Mouse (Mus musculus) spleen, postnatal 36 days (tissue): ENCODE measurements around the gene Gzmm.

Experiments
- DNase-seq, 2 experiments: peaks; one replicate each; pipeline ENCODE4 v3.0.0; 2022; ENCODE audit warnings: low spot score in 2 of 2, mixed read lengths in 1 of 2

The Gzmm gene

GRCm38 (mm10) chr10:79680606-79681495, 8.0 kb upstream of the Gzmm start:
- DNase-seq: no peak

DNA sequence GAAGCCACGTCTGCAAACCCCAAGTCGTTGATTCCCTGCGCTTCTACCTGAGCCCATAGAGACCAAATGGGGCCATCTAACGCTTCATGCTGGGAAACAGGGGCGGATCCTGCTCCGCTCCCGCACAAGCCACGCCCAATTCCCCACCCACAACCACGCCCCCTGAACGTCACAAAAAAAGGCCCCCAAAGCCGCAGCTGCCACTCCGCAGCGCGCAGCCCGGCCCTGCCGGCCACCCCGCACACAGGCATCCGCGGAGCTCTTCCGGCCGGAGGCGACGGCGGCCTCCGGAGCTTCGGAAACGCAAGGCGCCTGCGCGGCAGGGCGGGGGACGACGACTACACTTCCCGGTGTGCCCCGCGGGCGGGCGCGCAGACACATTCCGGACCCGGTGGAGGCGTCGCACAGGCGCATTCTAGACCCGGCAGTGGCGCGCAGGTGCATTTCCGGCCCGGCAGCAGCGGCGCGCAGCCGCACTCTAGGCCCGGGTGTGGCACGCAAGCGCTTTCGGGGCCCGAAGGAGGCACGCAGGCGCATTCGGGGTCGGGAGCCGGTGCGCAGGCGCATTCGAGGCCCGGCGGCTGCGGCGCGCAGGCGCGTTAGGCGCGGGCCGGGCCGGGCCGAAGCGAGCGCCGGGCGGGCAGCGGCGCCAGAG, 7.1 kb upstream of the Gzmm start, which contains the start of gene Cdc34:
Gene Cdc34 (plus strand): TSS at position 605 of the 655 bp plus-strand sequence.
- DNase-seq: peak; percentile 99 to 100

DNA sequence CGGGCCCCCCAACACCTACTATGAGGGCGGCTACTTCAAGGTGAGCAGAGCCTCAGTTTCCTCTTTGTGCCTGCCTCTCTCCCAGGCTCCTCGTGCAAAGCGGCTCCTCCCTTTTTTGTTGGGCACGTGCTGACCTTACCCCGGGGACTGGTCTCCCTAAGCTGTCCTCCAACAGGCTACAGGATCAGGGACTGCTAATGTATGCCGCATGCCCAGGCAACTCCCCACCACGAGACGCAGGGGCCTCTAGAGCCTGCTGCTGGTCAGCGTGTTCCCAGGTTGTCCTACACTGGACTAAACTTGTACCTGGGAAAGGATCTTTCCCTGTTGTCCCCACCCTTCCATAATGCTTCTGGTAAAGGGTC, 6.3 kb upstream of the Gzmm start:
- peak in 1 of 2 experiments; percentile 26 for DNase-seq

- peak in 1 of 2 experiments; percentile 34 for DNase-seq
Observed at GRCm38 (mm10) chr10:79682916-79683582, 5.8 kb upstream of the Gzmm start.

DNA sequence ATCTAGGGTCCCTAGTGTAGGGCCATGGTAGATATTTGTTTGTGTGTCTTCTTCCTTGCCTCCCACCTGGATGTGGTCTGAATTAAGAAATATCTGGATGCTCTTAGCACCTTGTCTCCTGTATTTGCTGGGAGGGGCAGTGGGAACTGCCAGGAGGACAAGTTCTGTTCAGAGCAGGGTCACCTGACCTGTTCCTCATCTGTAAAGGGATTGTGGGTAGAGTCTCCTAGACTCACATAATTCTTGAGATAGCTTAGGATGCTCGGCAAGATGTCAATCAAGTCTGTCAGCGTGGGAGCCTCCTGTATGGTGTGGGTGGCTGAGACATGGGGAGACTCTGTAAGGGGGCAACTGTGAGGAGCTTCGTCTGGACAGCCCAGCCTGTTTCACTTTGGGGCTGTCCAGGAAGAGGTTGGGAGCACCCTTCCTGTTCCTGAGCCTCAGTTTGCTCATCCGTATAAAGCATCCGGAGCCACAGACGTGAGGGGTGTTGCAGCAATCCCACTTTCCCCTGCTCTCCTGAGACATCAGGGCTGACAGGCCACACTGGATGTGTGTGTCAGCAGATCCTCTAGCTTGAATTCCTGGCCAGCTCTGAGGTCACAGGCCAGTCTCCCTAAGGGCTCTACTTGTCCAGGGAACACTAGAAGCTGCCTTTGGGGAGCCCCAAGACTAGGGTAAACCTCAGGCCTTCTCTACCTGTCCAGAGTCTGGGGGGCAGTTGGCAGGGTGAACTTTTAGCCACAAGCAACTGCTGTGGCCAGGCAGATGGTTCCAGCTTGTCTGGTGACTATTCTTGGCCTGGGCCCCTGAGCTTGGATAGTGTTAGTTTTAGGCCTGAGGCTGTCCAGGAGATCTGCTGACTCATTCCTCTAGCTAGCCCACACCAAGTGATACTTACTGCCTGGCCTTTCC, 4.8 kb upstream of the Gzmm start:
- DNase-seq: no peak

DNA sequence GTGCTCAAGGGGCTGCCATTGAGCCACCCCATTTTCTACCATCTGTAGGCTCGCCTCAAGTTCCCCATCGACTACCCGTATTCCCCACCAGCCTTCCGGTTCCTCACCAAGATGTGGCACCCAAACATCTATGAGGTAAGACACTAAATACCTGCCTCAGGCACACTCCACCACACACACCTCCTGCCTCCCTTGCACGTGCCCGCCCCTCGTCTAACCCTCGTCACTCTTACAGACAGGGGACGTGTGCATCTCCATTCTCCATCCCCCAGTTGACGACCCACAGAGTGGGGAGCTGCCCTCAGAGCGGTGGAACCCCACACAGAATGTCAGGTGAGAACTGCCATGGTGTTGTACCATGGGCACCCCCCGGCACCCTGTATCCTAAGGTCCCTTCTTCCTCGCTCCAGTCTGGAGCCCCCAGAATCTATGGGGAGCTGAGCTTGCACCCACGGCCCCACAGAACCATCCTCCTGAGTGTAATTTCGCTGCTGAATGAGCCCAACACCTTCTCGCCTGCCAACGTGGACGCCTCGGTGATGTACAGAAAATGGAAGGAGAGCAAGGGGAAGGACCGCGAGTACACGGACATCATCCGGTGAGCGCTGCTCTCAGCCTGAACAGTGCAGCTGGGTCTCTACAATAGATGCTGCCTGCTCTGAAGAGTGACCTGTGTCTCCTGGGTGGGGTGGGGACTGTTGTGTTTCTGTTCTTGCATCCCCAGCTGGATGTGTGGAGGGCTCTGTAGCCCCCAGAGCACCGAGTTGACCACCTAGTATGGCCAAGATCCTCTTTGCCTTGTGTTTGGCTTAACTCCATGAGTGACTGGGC, 3.8 kb upstream of the Gzmm start:
- no peak for DNase-seq

- no peak for DNase-seq
Observed at GRCm38 (mm10) chr10:79686219-79686618, 2.6 kb upstream of the Gzmm start.

- no peak for DNase-seq
Observed at GRCm38 (mm10) chr10:79686691-79687090, 2.1 kb upstream of the Gzmm start.

DNA sequence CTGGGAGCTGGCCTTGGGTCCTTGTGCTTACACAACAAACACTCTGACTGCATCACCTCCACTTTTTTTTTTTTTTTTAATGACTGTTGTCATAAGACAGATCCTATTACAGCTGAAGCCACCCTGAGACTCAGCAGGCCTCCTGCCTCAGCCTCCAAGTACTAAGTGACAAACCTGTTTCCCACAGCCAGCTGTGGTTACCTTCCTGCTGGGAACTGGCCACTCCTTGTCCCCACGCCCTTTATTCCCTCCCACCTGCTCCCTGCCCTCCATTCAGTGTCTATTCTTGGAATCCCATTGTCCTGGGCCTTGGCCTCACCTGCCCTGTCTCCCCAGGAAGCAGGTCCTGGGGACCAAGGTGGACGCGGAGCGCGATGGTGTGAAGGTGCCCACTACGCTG, 1.3 kb upstream of the Gzmm start:
- no peak for DNase-seq

DNA sequence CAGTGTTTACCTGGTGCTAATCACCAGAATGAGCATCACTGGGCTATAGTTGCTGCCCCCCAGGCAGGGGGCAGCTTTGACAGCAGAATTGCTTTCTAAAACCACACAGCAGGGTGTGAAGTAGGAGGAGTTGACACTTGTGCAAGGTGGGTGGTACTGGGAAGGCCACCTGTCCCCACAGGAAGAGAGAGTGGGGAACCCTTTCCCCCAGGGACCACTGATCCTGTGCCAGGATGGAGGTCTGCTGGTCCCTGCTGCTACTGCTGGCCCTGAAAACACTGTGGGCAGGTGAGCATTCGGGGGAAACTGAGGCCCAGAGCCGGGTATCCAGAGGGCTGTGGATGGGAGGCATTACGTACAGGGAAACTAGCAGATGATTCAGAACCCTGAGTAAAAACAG, 358 bp downstream of the Gzmm start:
- DNase-seq: no peak

DNA sequence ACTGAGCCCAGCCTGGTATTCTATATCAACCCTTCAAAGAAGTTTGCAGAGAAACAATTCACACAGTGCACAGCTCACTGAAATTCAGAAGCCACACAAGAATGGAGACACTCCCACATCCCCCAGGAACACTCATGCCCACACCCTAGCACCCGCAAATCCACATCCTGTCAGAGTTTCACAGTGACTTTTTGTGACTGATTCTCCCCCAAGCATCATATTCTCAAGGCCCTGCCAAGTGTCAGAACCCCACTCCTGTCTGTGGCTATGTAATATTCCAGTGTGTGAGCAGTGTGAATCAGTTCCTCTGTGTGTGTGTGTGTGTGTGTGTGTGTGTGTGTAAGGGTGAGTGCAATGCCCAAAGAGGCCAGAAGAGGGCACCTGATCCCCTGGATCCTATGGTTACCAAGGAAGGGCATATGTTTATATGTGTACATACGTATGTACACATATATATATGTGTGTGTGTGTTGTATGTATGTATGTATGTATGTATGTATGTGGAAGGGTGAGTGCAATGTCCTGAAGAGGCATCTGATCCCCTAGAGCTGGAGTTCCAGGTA, 3.2 kb downstream of the Gzmm start:
- no peak for DNase-seq

DNA sequence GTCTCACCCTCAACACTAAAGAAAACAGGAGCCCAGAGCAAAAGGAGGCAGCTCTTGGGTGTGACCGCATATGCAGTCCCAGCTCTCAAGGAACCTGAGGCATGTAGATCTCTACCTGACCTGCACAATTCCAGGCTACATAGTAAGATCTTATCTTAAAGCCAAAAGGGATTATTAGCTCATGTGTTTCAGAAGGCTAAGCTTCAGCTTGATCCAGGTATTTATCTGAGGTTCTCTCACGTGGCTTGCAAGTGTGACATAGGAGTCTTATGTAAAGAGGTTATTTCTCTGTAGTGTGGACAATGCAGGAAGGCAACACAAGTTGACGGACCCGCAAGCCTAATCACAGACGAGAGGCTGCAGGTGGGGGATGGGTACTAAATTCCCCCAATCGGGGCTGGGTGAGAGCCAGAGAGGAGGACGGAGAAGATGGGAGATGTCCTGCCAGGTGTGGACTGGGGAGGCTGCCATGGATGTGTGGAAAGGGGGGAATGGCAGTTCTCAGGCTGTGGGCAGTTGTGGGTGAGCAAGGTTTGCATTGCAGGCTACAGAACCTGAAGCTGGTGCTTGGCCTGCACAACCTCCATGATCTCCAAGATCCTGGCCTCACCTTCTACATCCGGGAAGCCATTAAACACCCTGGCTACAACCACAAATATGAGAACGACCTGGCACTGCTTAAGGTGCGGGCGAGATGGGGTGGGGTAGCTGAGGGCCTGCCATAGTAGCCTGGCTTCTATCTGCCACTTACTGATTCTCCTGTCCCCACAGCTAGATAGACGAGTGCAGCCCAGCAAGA, 5.0 kb downstream of the Gzmm start:
- DNase-seq: no peak

DNA sequence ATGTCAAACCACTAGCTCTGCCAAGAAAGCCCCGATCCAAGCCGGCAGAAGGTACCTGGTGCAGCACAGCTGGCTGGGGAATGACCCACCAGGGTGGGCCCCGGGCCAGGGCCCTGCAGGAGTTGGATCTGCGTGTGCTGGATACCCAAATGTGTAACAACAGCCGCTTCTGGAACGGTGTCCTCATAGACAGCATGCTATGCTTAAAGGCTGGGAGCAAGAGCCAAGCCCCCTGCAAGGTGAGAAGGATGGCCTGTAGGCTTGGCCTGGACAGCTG, 5.5 kb downstream of the Gzmm start:
- DNase-seq: no peak

DNA sequence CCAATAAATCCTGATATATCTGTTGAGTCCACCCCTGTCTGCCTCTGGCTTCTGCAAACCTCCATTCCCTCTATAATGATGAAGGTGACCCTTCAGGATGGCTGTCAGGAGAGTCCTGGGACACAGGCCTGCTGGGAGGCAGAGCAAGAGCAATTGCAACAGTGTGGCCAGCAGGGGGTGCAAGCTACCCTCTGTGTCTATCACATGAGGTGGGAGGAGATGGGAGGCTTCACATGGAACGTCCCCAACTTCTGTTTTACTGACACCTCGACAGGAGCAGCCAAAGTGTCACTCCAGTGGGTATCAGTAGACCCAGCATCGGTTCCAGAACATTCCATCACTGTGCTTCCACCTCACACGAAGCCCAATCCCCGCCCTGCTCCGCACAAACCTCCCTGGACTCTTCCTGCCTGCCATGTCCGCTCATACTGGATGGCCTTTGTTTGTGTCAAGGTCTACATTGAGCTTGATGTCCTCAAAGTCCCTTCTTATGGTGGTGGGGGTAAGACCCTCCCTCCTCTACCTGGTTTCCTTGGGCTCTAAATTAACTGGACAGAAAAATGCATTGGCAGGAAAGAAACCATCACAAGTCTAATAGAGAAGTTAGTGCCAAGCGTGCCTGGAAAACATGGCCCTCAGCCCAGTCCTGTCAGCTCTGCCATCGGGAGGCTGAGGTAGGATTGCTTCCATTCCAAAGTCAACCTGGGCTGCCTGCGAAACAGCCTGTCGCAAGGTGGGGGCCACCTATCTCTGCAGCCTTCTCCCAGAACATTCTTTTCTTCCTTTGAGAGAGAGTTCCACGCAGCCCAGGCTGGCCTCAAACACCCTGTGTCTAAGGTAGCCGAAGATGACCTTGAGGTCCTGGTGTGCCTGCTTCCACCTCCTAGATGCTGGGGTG, 6.7 kb downstream of the Gzmm start:
- peak; percentile 66 to 72 for DNase-seq

DNA sequence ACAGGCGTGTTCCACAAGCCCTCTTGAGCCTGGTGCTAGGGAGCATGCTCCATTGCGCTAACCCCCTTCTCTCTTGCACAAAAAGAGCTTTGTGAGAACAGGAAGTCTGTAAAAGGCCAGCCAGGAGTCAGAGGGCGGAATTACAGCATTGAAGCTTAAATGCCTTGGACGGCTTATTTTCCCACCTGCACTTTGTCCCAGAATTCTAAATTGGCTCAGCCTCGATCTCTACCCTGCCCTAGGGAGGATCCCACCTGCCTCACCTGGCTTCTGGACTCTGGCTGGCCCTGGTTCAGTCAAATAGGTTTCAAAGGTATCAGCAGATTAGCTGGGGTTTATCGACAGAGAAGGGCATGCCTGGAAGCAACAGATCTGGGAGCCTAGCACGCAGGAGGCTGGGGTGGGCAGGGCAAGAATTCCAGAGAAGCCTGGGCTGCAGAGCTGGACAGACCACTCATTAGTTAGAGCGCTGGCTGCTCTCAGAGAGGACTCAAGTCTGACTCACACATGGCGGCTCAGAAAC, 7.4 kb downstream of the Gzmm start:
- DNase-seq: no peak

DNA sequence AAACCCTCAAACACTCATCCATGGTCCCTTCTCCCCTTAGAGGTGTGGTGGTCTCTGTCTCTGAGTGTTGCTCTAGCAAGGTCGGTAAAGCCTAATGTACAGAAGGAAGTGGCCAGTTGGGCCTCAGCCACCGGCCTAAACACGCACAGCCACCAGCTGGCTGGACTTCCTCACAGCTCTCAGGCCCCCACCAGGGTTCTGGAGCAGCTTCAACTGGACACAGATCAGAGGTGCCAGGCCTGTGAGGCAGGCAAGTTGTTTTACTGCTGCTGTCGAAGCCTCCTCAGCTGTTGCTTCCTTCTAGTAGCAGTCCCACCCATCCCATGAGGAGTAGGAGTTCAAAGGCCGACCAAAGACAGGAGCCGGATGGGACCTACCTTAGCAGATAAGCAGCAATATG, 9.1 kb downstream of the Gzmm start:
- no peak for DNase-seq

GRCm38 (mm10) chr10:79698459-79698858, 9.6 kb downstream of the Gzmm start:
- no peak for DNase-seq

- no peak for DNase-seq
Observed at GRCm38 (mm10) chr10:79700676-79701075, 11.9 kb downstream of the Gzmm start.
